Mouse (Mus musculus) stomach, embryonic 14.5 days (tissue): Measurements from ENCODE around the gene Efl1. TPM values are rescaled to one million over a fixed set of nuclear protein-coding genes. Genes with fewer than 3 reads are reported as not detected.
A peak's percentile ranks its signal among the peaks of the same experiment; 100 is the strongest.

Experiments used
- ATAC-seq: fragments of 200-750 bp; cut with Nextera tagmentation; 2 replicates; pipeline ENCODE4 v1.8.0; 2017; ENCODE audit warnings: low read depth, moderate TSS enrichment; ENCODE audit not compliant: insufficient number of reproducible peaks, insufficient read depth, low FRiP score
- H3K27ac ChIP-seq: fragments of 300-500 bp; sonication (generic); 2 replicates; pipeline ENCODE4 v1.5.1; 2014; ENCODE audit warnings: mild to moderate bottlenecking, low read length, moderate library complexity, mixed read lengths
- H3K27me3 ChIP-seq: fragments of 300-500 bp; sonication (generic); 2 replicates; pipeline ENCODE4 v1.6.1; 2014; ENCODE audit warnings: low read length, control low read depth, mixed read lengths; ENCODE audit not compliant: control insufficient read depth, insufficient read depth
- H3K36me3 ChIP-seq: fragments of 300-500 bp; sonication (generic); 2 replicates; pipeline ENCODE4 v1.6.1; 2014; ENCODE audit warnings: mild to moderate bottlenecking, control low read depth, low read length, moderate library complexity, mixed read lengths; ENCODE audit not compliant: control insufficient read depth, insufficient read depth
- H3K4me1 ChIP-seq: fragments of 300-500 bp; sonication (generic); 2 replicates; pipeline ENCODE4 v1.6.1; 2014; ENCODE audit warnings: low read length, control low read depth, mixed read lengths; ENCODE audit not compliant: control insufficient read depth, insufficient read depth
- H3K4me2 ChIP-seq: fragments of 300-500 bp; sonication (generic); replicated peaks from 2 replicates; pipeline ENCODE4 v1.6.1; 2014; ENCODE audit warnings: low read depth, low read length, control low read depth
- H3K4me3 ChIP-seq: fragments of 300-500 bp; sonication (generic); 2 replicates; pipeline ENCODE4 v1.5.1; 2014; ENCODE audit warnings: low read depth, low read length, control low read depth
- H3K9ac ChIP-seq: fragments of 300-500 bp; sonication (generic); replicated peaks from 2 replicates; pipeline ENCODE4 v1.6.1; 2014; ENCODE audit warnings: low read depth, mild to moderate bottlenecking, control low read depth, low read length, moderate library complexity, mixed read lengths
- H3K9me3 ChIP-seq: fragments of 300-500 bp; sonication (generic); 2 replicates; pipeline ENCODE4 v1.6.1; 2016; ENCODE audit warnings: low read depth, low read length, control low read depth; ENCODE audit not compliant: control insufficient read depth
- whole genome bisulfite sequencing: fragments of 180-500 bp; shearing (Covaris S2); extraction: QIAGEN DNeasy Blood & Tissue Kit; methylation state at CpG from one replicate; pipeline ENCODE4 v1.1.7; 2014; 5-methylcytosine and 5-hydroxymethylcytosine counted together
- polyA plus RNA-seq: library from polyadenylated mRNA; unstranded; fragments of >200 nt; fragmentation: Nextera tagmentation; extraction: Ambion mirVana; gene quantifications from 2 replicates; pipeline ENCODE4 v1.2.1, GENCODE M21; 2014

The Efl1 gene
- polyA plus RNA-seq, 1 experiment from 2014 or later, result 29.7 TPM

DNA sequence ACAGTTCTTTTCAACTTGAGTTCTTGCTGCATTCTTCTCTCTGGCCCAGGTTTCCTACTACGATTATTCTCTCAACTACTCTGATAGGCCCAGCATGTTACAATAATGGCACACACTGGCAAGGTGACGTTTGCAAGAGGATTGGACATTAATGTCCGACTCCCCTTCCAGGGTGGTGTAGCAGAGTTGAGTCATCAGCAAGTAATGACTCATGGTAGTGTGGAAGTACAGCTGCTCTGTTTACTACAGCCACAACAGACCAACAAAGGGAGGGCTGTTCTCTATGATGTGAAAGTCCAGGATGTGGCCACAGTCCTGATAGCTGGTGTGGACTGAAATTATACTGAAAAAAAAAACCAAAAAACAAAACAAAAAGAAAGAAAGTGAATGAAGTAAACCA, 16.2 kb downstream of the Efl1 start:
- Histone ChIP-seq H3K36me3 (peaks cover 20% of the 10 kb centered on the region; the same call in 1 of the 2 replicates), H3K9ac (no peak overlapping the region), H3K27me3 (no peaks in the 10 kb centered on the region), H3K9me3 (no peaks in the 10 kb centered on the region), H3K27ac (no peak overlapping the region), H3K4me1 (no peaks in the 10 kb centered on the region), H3K4me2 (no peak overlapping the region), H3K4me3 (no peak overlapping the region)
- no peak for ATAC-seq
- WGBS, result 85% methylated on average over 3 of the region's 3 CpGs

- Histone ChIP-seq H3K9me3 (no peaks in the 10 kb centered on the region), H3K4me1 (no peaks in the 10 kb centered on the region), H3K9ac (no peak overlapping the region), H3K4me2 (no peak overlapping the region), H3K36me3 (peaks cover 20% of the 10 kb centered on the region), H3K27me3 (no peaks in the 10 kb centered on the region), H3K27ac (no peak overlapping the region), H3K4me3 (no peak overlapping the region)
- no peak for ATAC-seq
- 82% methylated on average over 5 of the region's 5 CpGs for WGBS
These were observed 27.6 kb downstream of the Efl1 start for GRCm38 (mm10) chr7:82676001-82676400.

DNA sequence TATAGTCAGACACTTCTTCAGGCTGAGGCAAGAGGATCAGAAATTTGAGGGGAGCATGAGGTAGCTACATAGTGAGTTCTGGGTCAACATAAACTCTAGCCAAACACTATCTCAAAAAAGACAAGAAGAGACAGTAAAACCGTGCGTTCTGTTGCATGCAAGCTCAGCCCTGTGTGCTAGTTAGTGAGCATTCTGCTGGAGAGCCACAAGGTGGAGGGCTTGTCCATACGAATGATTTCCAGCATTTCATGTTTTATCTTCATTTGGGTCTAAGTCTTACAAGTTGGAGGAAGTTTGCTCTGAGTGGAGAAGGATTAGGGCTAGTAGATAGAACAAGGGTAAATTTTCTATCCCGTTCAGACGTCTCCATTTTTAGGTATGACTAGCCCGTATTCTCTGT, 28.4 kb downstream of the Efl1 start:
- Histone ChIP-seq H3K36me3 (peaks cover 15% of the 10 kb centered on the region), H3K4me1 (no peaks in the 10 kb centered on the region), H3K27ac (no peak overlapping the region), H3K4me2 (no peak overlapping the region), H3K4me3 (no peak overlapping the region), H3K9ac (no peak overlapping the region), H3K27me3 (no peaks in the 10 kb centered on the region), H3K9me3 (no peaks in the 10 kb centered on the region)
- no peak for ATAC-seq
- WGBS, result 79% methylated on average over 6 of the region's 6 CpGs

GRCm38 (mm10) chr7:82679901-82680300, 31.5 kb downstream of the Efl1 start:
- H3K27ac ChIP-seq, result no peak overlapping the region
- H3K9ac ChIP-seq, result no peak overlapping the region
- no peaks in the 10 kb centered on the region for H3K4me1 ChIP-seq
- peaks cover 13% of the 10 kb centered on the region for H3K36me3 ChIP-seq
- no peak for ATAC-seq
- no peak overlapping the region for H3K4me2 ChIP-seq
- no peaks in the 10 kb centered on the region for H3K9me3 ChIP-seq
- H3K4me3 ChIP-seq, result no peak overlapping the region
- H3K27me3 ChIP-seq, result no peaks in the 10 kb centered on the region
- 93% methylated on average over 5 of the region's 5 CpGs for WGBS

- peak; percentile 75; the same call in 1 of the 2 replicates for ATAC-seq
- 40% methylated on average over 3 of the region's 3 CpGs for WGBS
- peaks cover 25% of the 10 kb centered on the region; the same call in 1 of the 2 replicates for H3K36me3 ChIP-seq
These were observed 40.3 kb downstream of the Efl1 start for GRCm38 (mm10) chr7:82688736-82689135.

GRCm38 (mm10) chr7:82691021-82691738, 42.8 kb downstream of the Efl1 start:
- Histone ChIP-seq H3K4me3 (no peak overlapping the region), H3K27ac (no peak overlapping the region), H3K4me1 (no peaks in the 10 kb centered on the region), H3K4me2 (no peak overlapping the region), H3K27me3 (no peaks in the 10 kb centered on the region), H3K9me3 (no peaks in the 10 kb centered on the region), H3K36me3 (peaks cover 26% of the 10 kb centered on the region; the same call in 1 of the 2 replicates), H3K9ac (no peak overlapping the region)
- WGBS, result 79% methylated on average over 6 of the region's 6 CpGs
- no peak for ATAC-seq

More at GRCm38 (mm10) chr7:82688736-82689135, 40.3 kb downstream of the Efl1 start:
- Histone ChIP-seq H3K9me3 (no peaks in the 10 kb centered on the region), H3K4me2 (no peak overlapping the region), H3K9ac (no peak overlapping the region), H3K4me1 (no peaks in the 10 kb centered on the region), H3K4me3 (no peak overlapping the region), H3K27me3 (no peaks in the 10 kb centered on the region), H3K27ac (no peak overlapping the region)

DNA sequence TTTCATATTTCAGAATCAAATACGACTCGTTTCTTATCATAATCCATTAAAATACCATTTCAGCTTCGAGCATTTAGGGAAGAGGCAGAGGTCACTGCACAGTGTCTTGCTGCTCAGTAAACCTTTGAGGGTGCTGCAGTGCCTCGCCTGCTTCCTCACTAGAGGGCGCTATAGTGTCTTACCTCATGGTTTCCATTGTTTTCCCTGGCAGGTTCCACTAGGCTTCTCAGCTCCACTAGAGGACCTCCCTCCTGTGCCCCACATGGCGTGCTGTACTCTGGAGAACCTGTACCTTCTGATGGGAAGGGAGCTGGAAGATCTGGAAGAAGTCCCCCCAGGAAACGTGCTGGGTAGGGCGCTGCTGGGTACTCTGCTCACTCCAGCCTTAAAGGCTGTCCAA, 49.3 kb downstream of the Efl1 start:
- no peak overlapping the region for H3K27ac ChIP-seq
- no peak overlapping the region for H3K9ac ChIP-seq
- H3K4me2 ChIP-seq, result no peak overlapping the region
- WGBS, result 76% methylated on average over 8 of the region's 8 CpGs
- peaks cover 24% of the 10 kb centered on the region; the same call in 1 of the 2 replicates for H3K36me3 ChIP-seq
- no peaks in the 10 kb centered on the region for H3K4me1 ChIP-seq
- H3K27me3 ChIP-seq, result no peaks in the 10 kb centered on the region
- H3K9me3 ChIP-seq, result no peaks in the 10 kb centered on the region
- ATAC-seq, result no peak
- no peak overlapping the region for H3K4me3 ChIP-seq

GRCm38 (mm10) chr7:82698968-82699367, 50.6 kb downstream of the Efl1 start:
- Histone ChIP-seq H3K4me1 (no peaks in the 10 kb centered on the region), H3K36me3 (peaks cover 13% of the 10 kb centered on the region; the same call in 1 of the 2 replicates), H3K4me3 (no peak overlapping the region), H3K9ac (no peak overlapping the region), H3K27me3 (no peaks in the 10 kb centered on the region), H3K27ac (no peak overlapping the region), H3K4me2 (no peak overlapping the region), H3K9me3 (no peaks in the 10 kb centered on the region)
- no peak for ATAC-seq
- WGBS, result 93% methylated on average over 3 of the region's 3 CpGs
